Mouse (Mus musculus): ENCODE results near the gene Zcchc24. TPM values are rescaled to one million over a fixed set of nuclear protein-coding genes. Genes with fewer than 3 reads are reported as not detected.

The Zcchc24 gene
- total RNA-seq, 4 experiments from 2014 or later, result 51.5 to 58.0 (median 54.4) TPM

GRCm38 (mm10) chr14:25666668-25667376 is 102.0 kb downstream of the Zcchc24 start:
- DNase-seq (ENCODE audit: low spot score in 2 of 2), result no peak

DNA sequence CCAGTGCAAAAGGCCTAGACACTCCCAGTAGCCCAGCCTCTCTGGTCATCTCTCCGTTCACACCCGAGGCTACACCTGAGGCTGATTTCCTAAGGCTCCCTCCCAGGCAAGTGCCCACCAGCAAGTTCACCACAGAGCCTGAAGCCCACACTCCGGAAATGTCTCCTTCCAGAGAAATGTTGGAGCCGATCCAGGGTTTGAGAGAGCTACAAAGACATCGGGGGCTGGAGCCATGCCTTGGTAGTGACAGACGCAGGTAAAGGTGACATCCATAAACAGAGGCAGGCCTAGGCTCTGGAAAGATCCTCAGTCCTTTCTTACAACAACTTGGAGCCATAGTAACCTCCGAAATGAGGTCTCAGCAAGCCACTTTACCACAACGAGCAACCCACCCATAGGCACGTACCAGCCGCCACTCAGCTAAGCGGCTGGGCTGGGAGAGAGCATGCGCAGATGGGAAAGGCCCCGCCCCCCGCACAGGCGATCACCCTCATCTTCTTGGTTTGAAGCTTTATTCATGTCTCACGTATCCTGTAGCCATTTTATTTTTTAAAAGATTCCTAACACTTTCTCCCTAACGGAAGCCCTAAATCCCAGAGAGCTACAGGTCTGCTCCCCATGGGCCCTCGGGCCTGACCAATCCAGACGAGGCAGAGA is 103.4 kb downstream of the Zcchc24 start:
- DNase-seq (ENCODE audit: low spot score in 2 of 2), result no peak

GRCm38 (mm10) chr14:25664310-25664695 is 104.5 kb downstream of the Zcchc24 start:
- no peak for DNase-seq (ENCODE audit: low spot score in 2 of 2)

- no peak for DNase-seq (ENCODE audit: low spot score in 2 of 2)
These were observed 105.1 kb downstream of the Zcchc24 start for GRCm38 (mm10) chr14:25663649-25664309.

Other genes starting within 250 kb of the Zcchc24 start
- gene Ppif, start 74.9 kb downstream of the Zcchc24 start, total RNA-seq (2022), result 10 to 100 TPM; 25.5 to 26.8 (median 26.5) TPM
- 10 to 100 TPM; 33.7 to 40.5 (median 36.4) TPM for gene Anxa11, start 73.1 kb upstream of the Zcchc24 start, total RNA-seq (2022)
- 1 to 10 TPM in 1 of 4 experiments, not detected in 3; 1.7 TPM for gene Plac9a, start 134.1 kb upstream of the Zcchc24 start, total RNA-seq (2022)
- gene Tmem254a, start 158.6 kb upstream of the Zcchc24 start, total RNA-seq (2022), result 10 to 100 TPM in 1 of 4 experiments, 1 to 10 TPM in 3; 3.1 to 10.7 (median 5.5) TPM
- not detected for gene Cphx1, start 169.3 kb upstream of the Zcchc24 start, total RNA-seq (2022)
- gene Duxbl1, start 209.5 kb upstream of the Zcchc24 start, total RNA-seq (2022), result under 1 TPM in 2 of 4 experiments, not detected in 2; 0.81 TPM